Mouse (Mus musculus) G1E (cell line): ENCODE results near the gene AI481877.

Source experiments
- CTCF ChIP-seq: IDR thresholded peaks from 2 replicates; pipeline ENCODE4 v1.5.1; 2012; ENCODE audit warnings: low read depth, low read length, inconsistent platforms, mixed read lengths
- GATA1 ChIP-seq: IDR thresholded peaks from 2 replicates; pipeline ENCODE4 v1.6.1; 2012; ENCODE audit warnings: borderline replicate concordance, low read length, inconsistent platforms, mixed read lengths
- GATA2 ChIP-seq: IDR thresholded peaks from 2 replicates; pipeline ENCODE4 v1.6.1; 2012; ENCODE audit warnings: low read depth, low read length, inconsistent platforms, borderline replicate concordance
- POLR2AphosphoS5 ChIP-seq: IDR thresholded peaks from 2 replicates; pipeline ENCODE4 v1.6.1; 2012; ENCODE audit warnings: low read depth, low read length, inconsistent platforms; ENCODE audit not compliant: insufficient replicate concordance
- TAL1 ChIP-seq: conservative IDR thresholded peaks from 2 replicates; pipeline ENCODE4 v1.6.1; 2012; ENCODE audit warnings: low read depth, low read length, inconsistent platforms, mixed read lengths

DNA sequence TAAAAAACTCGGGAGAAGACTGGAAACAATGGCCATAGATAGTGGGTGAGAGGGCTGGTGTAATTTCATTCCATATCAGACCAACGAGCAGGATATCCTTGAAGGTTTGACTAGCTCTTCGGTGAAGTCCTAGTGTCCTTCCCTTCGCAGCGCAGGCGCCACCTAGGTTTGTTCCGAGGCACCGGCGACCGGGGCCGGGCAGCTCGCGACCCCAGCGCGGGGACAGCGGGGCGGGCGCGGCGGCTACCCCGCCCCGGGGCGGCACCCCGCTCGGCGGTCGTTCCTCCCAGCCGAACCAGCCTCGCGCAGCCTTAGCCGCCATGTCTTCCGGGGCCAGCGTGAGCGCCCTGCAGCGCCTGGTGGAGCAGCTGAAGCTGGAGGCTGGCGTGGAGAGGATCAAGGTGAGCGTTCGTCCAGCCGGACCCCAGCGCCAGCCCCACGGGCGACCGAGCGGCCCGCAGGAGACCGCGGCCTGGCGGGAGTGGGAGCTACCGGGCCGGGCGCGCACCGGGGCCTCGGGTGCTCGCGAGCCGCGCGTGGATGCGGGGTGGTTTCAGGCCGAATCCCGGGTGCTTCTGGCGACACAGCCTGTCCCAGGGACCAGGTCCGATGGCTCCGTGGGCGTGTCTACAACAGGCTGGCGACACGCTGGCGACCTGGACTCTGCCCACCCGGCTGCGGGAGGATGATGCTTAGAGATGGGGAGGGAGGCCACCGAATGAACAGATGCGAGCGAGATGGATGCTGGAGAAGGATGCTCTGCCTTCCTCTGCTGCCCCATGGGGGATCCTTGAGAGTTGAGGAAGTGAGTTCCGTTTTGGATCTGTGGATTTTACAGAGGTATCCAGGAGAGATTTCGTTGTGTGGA lies 103.6 kb downstream of the AI481877 start, which contains the start of gene Gng10:
- TF ChIP-seq CTCF: no peak
- no peak for TF ChIP-seq TAL1
- no peak for TF ChIP-seq GATA1
- TF ChIP-seq POLR2AphosphoS5: no peak
- TF ChIP-seq GATA2: no peak
